Comparison of ENCODE assay signal across 26 mouse cellular contexts in genomic region chr3:152432677-152433076, GRCm38 (mm10). TPM values are rescaled to one million over a fixed set of nuclear protein-coding genes. Genes with fewer than 3 reads are reported as not detected.
DNase-seq lines count a peak whose midpoint lies in the region; ATAC-seq and TF ChIP-seq lines count a peak whose summit lies in the region.
"Had no signal": no experiment of that assay in that cellular context is flagged by ENCODE, and none has a peak within 500 bp of the region (broad histone marks: within the 10 kb centered on the region; RNA-seq: fewer than 3 reads in every experiment).

No protein-coding gene starts in this region.

- no peaks in the 10 kb centered on the region for H3K9me3 ChIP-seq in forebrain, embryonic 10.5 days
- no peaks in the 10 kb centered on the region for H3K9me3 ChIP-seq in forebrain, postnatal 0 days (ENCODE audit: low read length)
- no peaks in the 10 kb centered on the region for H3K9me3 ChIP-seq in hindbrain, embryonic 11.5 days (ENCODE audit: control insufficient read depth, low read length)
- H3K9me3 ChIP-seq: embryonic facial prominence, embryonic 10.5 days; embryonic facial prominence, embryonic 13.5 days; forebrain, embryonic 13.5 days; hindbrain, embryonic 13.5 days had no signal

- no peaks in the 10 kb centered on the region for H3K27me3 ChIP-seq in forebrain, embryonic 10.5 days (ENCODE audit: poor library complexity, severe bottlenecking)
- no peaks in the 10 kb centered on the region for H3K27me3 ChIP-seq in forebrain, postnatal 0 days (ENCODE audit: insufficient read depth, low read length)
- no peaks in the 10 kb centered on the region for H3K27me3 ChIP-seq in hindbrain, embryonic 11.5 days (ENCODE audit: control insufficient read depth, insufficient read depth, low read length)
- H3K27me3 ChIP-seq: embryonic facial prominence, embryonic 13.5 days; forebrain, embryonic 13.5 days; hindbrain, embryonic 13.5 days had no signal

- no peak overlapping the region for H3K4me3 ChIP-seq in forebrain, embryonic 10.5 days
- no peak overlapping the region for H3K4me3 ChIP-seq in forebrain, postnatal 0 days (ENCODE audit: low read depth, low read length)
- no peak overlapping the region for H3K4me3 ChIP-seq in hindbrain, embryonic 11.5 days (ENCODE audit: low read depth, low read length)
- H3K4me3 ChIP-seq: embryonic facial prominence, embryonic 10.5 days; embryonic facial prominence, embryonic 13.5 days; erythroblast, embryonic 14.5 days; forebrain, embryonic 13.5 days; gastrocnemius, adult 2 months; hindbrain, embryonic 13.5 days had no signal

- no peak for TF ChIP-seq CTCF in forebrain, postnatal 0 days (IDR thresholded peaks at IDR 0.05; ENCODE audit: low read depth)

- 95% methylated on average over 7 of the region's 7 CpGs for WGBS in forebrain, embryonic 10.5 days
- WGBS in forebrain, postnatal 0 days = 94% methylated on average over 7 of the region's 7 CpGs
- WGBS in hindbrain, embryonic 11.5 days = 94% methylated on average over 7 of the region's 7 CpGs

- H3K4me1 ChIP-seq in forebrain, embryonic 10.5 days = no peaks in the 10 kb centered on the region
- H3K4me1 ChIP-seq in forebrain, postnatal 0 days (ENCODE audit: insufficient read depth) = no peaks in the 10 kb centered on the region
- H3K4me1 ChIP-seq in hindbrain, embryonic 11.5 days (replicated peaks; ENCODE audit: control insufficient read depth, insufficient read depth, low read length) = no peaks in the 10 kb centered on the region
- H3K4me1 ChIP-seq: embryonic facial prominence, embryonic 10.5 days; embryonic facial prominence, embryonic 13.5 days; forebrain, embryonic 13.5 days; hindbrain, embryonic 13.5 days had no signal

- DNase-seq in forebrain, embryonic 10.5 days (ENCODE audit: extremely low spot score, low spot score) = peak; percentile 5
- DNase-seq in forebrain, postnatal 0 days = no peak
- DNase-seq in CD4-positive helper T cell, adult 2 months (ENCODE audit: low read depth, low spot score) = peak; percentile 57
- peak; percentile 29 for DNase-seq in T-cell, adult 2 months (ENCODE audit: low spot score)
- DNase-seq in hindbrain, embryonic 11.5 days (ENCODE audit: low spot score) = no peak
- DNase-seq: adrenal gland, adult 2 months; adrenal gland, postnatal 14 days; cerebellum, adult 11 months; cerebellum, adult 2 months; cerebellum, adult 9-11 months; cerebellum, postnatal 36 days; embryo, embryonic 11 days; gastrocnemius, adult 2 months; gastrocnemius, postnatal 14 days had no signal

- no peak overlapping the region for H3K27ac ChIP-seq in forebrain, embryonic 10.5 days
- no peak overlapping the region for H3K27ac ChIP-seq in forebrain, postnatal 0 days (ENCODE audit: low read depth, low read length)
- H3K27ac ChIP-seq in hindbrain, embryonic 11.5 days (ENCODE audit: low read depth, low read length) = no peak overlapping the region
- H3K27ac ChIP-seq: embryonic facial prominence, embryonic 10.5 days; embryonic facial prominence, embryonic 13.5 days; forebrain, embryonic 13.5 days; gastrocnemius, adult 2 months; hindbrain, embryonic 13.5 days had no signal

- H3K9ac ChIP-seq in forebrain, postnatal 0 days = no peak overlapping the region
- no peak overlapping the region for H3K9ac ChIP-seq in hindbrain, embryonic 11.5 days (ENCODE audit: low read depth, low read length)
- H3K9ac ChIP-seq: embryonic facial prominence, embryonic 13.5 days; forebrain, embryonic 13.5 days; hindbrain, embryonic 13.5 days had no signal

- ATAC-seq in forebrain, postnatal 0 days = no peak
- ATAC-seq in inflammation-experienced regulatory T-cells, adult 6 months = peak; percentile 79
- ATAC-seq in megakaryocyte progenitor cell, adult 5-6 weeks (replicated peaks; ENCODE audit: poor library complexity) = no peak
- ATAC-seq in hindbrain, embryonic 11.5 days (ENCODE audit: low FRiP score) = no peak
- ATAC-seq in monocyte, adult 5-6 weeks (replicated peaks; ENCODE audit: insufficient number of reproducible peaks, low FRiP score, low TSS enrichment, poor library complexity, severe bottlenecking) = no peak
- ATAC-seq: forebrain, embryonic 13.5 days; forebrain, embryonic 16.5 days; hindbrain, embryonic 16.5 days; intestine, postnatal 0 days had no signal

- H3K4me2 ChIP-seq in forebrain, postnatal 0 days (ENCODE audit: low read depth) = no peak overlapping the region
- no peak overlapping the region for H3K4me2 ChIP-seq in hindbrain, embryonic 11.5 days (replicated peaks; ENCODE audit: low read depth, low read length)
- H3K4me2 ChIP-seq: embryonic facial prominence, embryonic 13.5 days; forebrain, embryonic 13.5 days; heart, embryonic 11.5 days; hindbrain, embryonic 13.5 days had no signal

- H3K36me3 ChIP-seq in forebrain, embryonic 10.5 days (replicated peaks) = peaks cover 71% of the 10 kb centered on the region
- H3K36me3 ChIP-seq in forebrain, postnatal 0 days (ENCODE audit: insufficient read depth) = peaks cover 14% of the 10 kb centered on the region; the same call in 1 of the 2 replicates
- H3K36me3 ChIP-seq in hindbrain, embryonic 11.5 days (ENCODE audit: control insufficient read depth, insufficient read depth, low read length) = peaks cover 4% of the 10 kb centered on the region; the same call in 1 of the 2 replicates

RNA-seq across cellular contexts. Expression of gene Zzz3, which starts 37.4 kb away (rescaled TPM):
- polyA plus RNA-seq in forebrain, embryonic 10.5 days (2016; fragmentation: Nextera tagmentation; extraction: Ambion mirVana) = 56.4 and 60.7 TPM in 2 replicates
- 32.7 and 43.4 TPM in 2 replicates for total RNA-seq in forebrain, postnatal 0 days (2014; rRNA removed)
- polyA plus RNA-seq in forebrain, postnatal 0 days (2015; fragmentation: Nextera tagmentation; extraction: Ambion mirVana) = 16.1 and 22.6 TPM in 2 replicates
- 10 to 100 TPM; 25.3 to 35.1 (median 33.4) TPM for polyA plus RNA-seq in inflammation-experienced regulatory T-cells, adult 6 months (2017; shearing (Covaris generic))
- total RNA-seq in megakaryocyte progenitor cell, adult 5-6 weeks (2015) = 49.2 and 50.3 TPM in 2 replicates
- 54.6 and 80.5 TPM in 2 replicates for total RNA-seq in megakaryocyte progenitor cell, adult 5-6 weeks (2017)
- 54.9 and 61.2 TPM in 2 replicates for polyA plus RNA-seq in hindbrain, embryonic 11.5 days (2014; fragmentation: Nextera tagmentation; extraction: Ambion mirVana)
- 57.3 to 79.0 TPM (median 63.4 TPM) in 3 replicates for total RNA-seq in monocyte, adult 5-6 weeks (2017)

Comparison
In these comparisons a context has a peak if more than half of its experiments do, and no peak if none do; other contexts are left out.
1. DNase-seq: peak in forebrain, embryonic 10.5 days (single experiment), CD4-positive helper T cell, adult 2 months (single experiment) and T-cell, adult 2 months (single experiment); none in forebrain, postnatal 0 days (single experiment) and hindbrain, embryonic 11.5 days (single experiment).